Mouse (Mus musculus) liver, embryonic 13.5 days (tissue): ENCODE data around the gene Usp6nl. TPM values are rescaled to one million over a fixed set of nuclear protein-coding genes. Genes with fewer than 3 reads are reported as not detected.

Experiments
- ATAC-seq: fragments of 200-750 bp; cut with Nextera tagmentation; 2 replicates; pipeline ENCODE4 v1.8.0; 2017; ENCODE audit warnings: low read depth, mild to moderate bottlenecking, moderate number of reproducible peaks, moderate library complexity
- DNase-seq: peaks from one replicate; pipeline ENCODE4 v3.0.0; 2022
- H3K27ac ChIP-seq: fragments of 300-500 bp; sonication (generic); 2 replicates; pipeline ENCODE4 v1.5.1; 2015; ENCODE audit warnings: moderate library complexity, mild to moderate bottlenecking, inconsistent platforms
- H3K27me3 ChIP-seq: fragments of 300-500 bp; sonication (generic); 2 replicates; pipeline ENCODE4 v1.6.1; 2015; ENCODE audit warnings: mild to moderate bottlenecking, inconsistent platforms
- H3K36me3 ChIP-seq: fragments of 300-500 bp; sonication (generic); 2 replicates; pipeline ENCODE4 v1.6.1; 2015; ENCODE audit warnings: mild to moderate bottlenecking, inconsistent platforms
- H3K4me1 ChIP-seq: fragments of 300-500 bp; sonication (generic); replicated peaks from 2 replicates; pipeline ENCODE4 v1.6.1; 2015; ENCODE audit warnings: inconsistent platforms
- H3K4me2 ChIP-seq: fragments of 300-500 bp; sonication (generic); 2 replicates; pipeline ENCODE4 v1.6.1; 2015; ENCODE audit warnings: inconsistent platforms, mild to moderate bottlenecking, moderate library complexity
- H3K4me3 ChIP-seq: fragments of 300-500 bp; sonication (generic); replicated peaks from 2 replicates; pipeline ENCODE4 v1.5.1; 2015; ENCODE audit warnings: mild to moderate bottlenecking, inconsistent platforms
- H3K9ac ChIP-seq: fragments of 300-500 bp; sonication (generic); 2 replicates; pipeline ENCODE4 v1.6.1; 2015; ENCODE audit warnings: mild to moderate bottlenecking, inconsistent platforms
- H3K9me3 ChIP-seq: fragments of 300-500 bp; sonication (generic); replicated peaks from 2 replicates; pipeline ENCODE4 v1.6.1; 2016; ENCODE audit warnings: inconsistent platforms
- WGBS: fragments of 180-500 bp; shearing (Covaris S2); methylation state at CpG from one replicate; pipeline ENCODE4 v1.1.7; 2015; ENCODE audit not compliant: insufficient replicate concordance; 5-methylcytosine and 5-hydroxymethylcytosine counted together
- polyA plus RNA-seq: library from polyadenylated mRNA; unstranded; fragments of >200 nt; fragmentation: Nextera tagmentation; extraction: Ambion mirVana; gene quantifications from 2 replicates; pipeline ENCODE4 v1.2.1, GENCODE M21; 2015

The Usp6nl gene
- polyA plus RNA-seq, 1 experiment from 2014 or later: 3.4 TPM

GRCm38 (mm10) chr2:6398826-6399225, 76.4 kb downstream of the Usp6nl start:
- Histone ChIP-seq H3K27me3 (no peaks in the 10 kb centered on the region), H3K4me3 (no peak overlapping the region), H3K36me3 (no peaks in the 10 kb centered on the region), H3K9ac (no peak overlapping the region), H3K9me3 (no peaks in the 10 kb centered on the region), H3K4me1 (peaks cover 38% of the 10 kb centered on the region), H3K4me2 (no peak overlapping the region), H3K27ac (no peak overlapping the region)
- 82% methylated on average over 6 of the region's 6 CpGs for WGBS
- ATAC-seq (no peak), DNase-seq (no peak)

GRCm38 (mm10) chr2:6401039-6401438, 78.6 kb downstream of the Usp6nl start:
- Histone ChIP-seq H3K27me3 (no peaks in the 10 kb centered on the region), H3K27ac (no peak overlapping the region), H3K4me3 (no peak overlapping the region), H3K9me3 (no peaks in the 10 kb centered on the region), H3K36me3 (no peaks in the 10 kb centered on the region), H3K4me1 (peaks cover 37% of the 10 kb centered on the region), H3K4me2 (no peak overlapping the region), H3K9ac (no peak overlapping the region)
- DNase-seq (no peak), ATAC-seq (no peak)
- 74% methylated on average over 10 of the region's 10 CpGs for WGBS

GRCm38 (mm10) chr2:6403375-6403774, 80.9 kb downstream of the Usp6nl start:
- peak; percentile 72 for ATAC-seq
- Histone ChIP-seq H3K9ac (no peak overlapping the region), H3K27ac (no peak overlapping the region), H3K27me3 (no peaks in the 10 kb centered on the region), H3K4me1 (peaks cover 32% of the 10 kb centered on the region), H3K9me3 (no peaks in the 10 kb centered on the region), H3K4me3 (no peak overlapping the region), H3K4me2 (no peak overlapping the region), H3K36me3 (no peaks in the 10 kb centered on the region)
- WGBS: 45% methylated on average over 11 of the region's 11 CpGs
- no peak for DNase-seq

GRCm38 (mm10) chr2:6403991-6404390, 81.5 kb downstream of the Usp6nl start:
- no peaks in the 10 kb centered on the region for H3K27me3 ChIP-seq
- 60% methylated on average over 3 of the region's 3 CpGs for WGBS
- DNase-seq (no peak), ATAC-seq (no peak)
- peaks cover 2% of the 10 kb centered on the region; the same call in 1 of the 2 replicates for H3K36me3 ChIP-seq
- H3K4me2 ChIP-seq: no peak overlapping the region
- no peaks in the 10 kb centered on the region for H3K9me3 ChIP-seq
- no peak overlapping the region for H3K27ac ChIP-seq
- no peak overlapping the region for H3K9ac ChIP-seq
- H3K4me3 ChIP-seq: no peak overlapping the region
- peaks cover 32% of the 10 kb centered on the region for H3K4me1 ChIP-seq

- peak; percentile 38; the same call in 1 of the 2 replicates for ATAC-seq
Measured at GRCm38 (mm10) chr2:6404627-6405026, 82.2 kb downstream of the Usp6nl start.

GRCm38 (mm10) chr2:6405059-6406033, 82.9 kb downstream of the Usp6nl start:
- Histone ChIP-seq H3K9ac (no peak overlapping the region), H3K4me2 (no peak overlapping the region), H3K4me3 (no peak overlapping the region), H3K9me3 (no peaks in the 10 kb centered on the region), H3K4me1 (peaks cover 32% of the 10 kb centered on the region), H3K36me3 (peaks cover 13% of the 10 kb centered on the region), H3K27me3 (no peaks in the 10 kb centered on the region), H3K27ac (no peak overlapping the region)
- peak; percentile 46 for DNase-seq
- WGBS: 44% methylated on average over 10 of the region's 10 CpGs
- ATAC-seq: peak; percentile 66

More at GRCm38 (mm10) chr2:6404627-6405026, 82.2 kb downstream of the Usp6nl start:
- H3K4me1 ChIP-seq: peaks cover 32% of the 10 kb centered on the region
- H3K9me3 ChIP-seq: no peaks in the 10 kb centered on the region
- 58% methylated on average over 7 of the region's 7 CpGs for WGBS
- no peak for DNase-seq
- H3K4me3 ChIP-seq: no peak overlapping the region
- H3K4me2 ChIP-seq: no peak overlapping the region
- no peaks in the 10 kb centered on the region for H3K27me3 ChIP-seq
- peaks cover 9% of the 10 kb centered on the region; the same call in 1 of the 2 replicates for H3K36me3 ChIP-seq
- no peak overlapping the region for H3K27ac ChIP-seq
- no peak overlapping the region for H3K9ac ChIP-seq

GRCm38 (mm10) chr2:6407711-6408110, 85.2 kb downstream of the Usp6nl start:
- 60% methylated on average over 1 of the region's 1 CpGs for WGBS
- Histone ChIP-seq H3K9me3 (no peaks in the 10 kb centered on the region), H3K4me2 (no peak overlapping the region), H3K4me3 (no peak overlapping the region), H3K27me3 (no peaks in the 10 kb centered on the region), H3K4me1 (peaks cover 28% of the 10 kb centered on the region), H3K27ac (no peak overlapping the region), H3K36me3 (peaks cover 17% of the 10 kb centered on the region), H3K9ac (no peak overlapping the region)
- ATAC-seq (peak; percentile 50), DNase-seq (no peak)

GRCm38 (mm10) chr2:6412645-6413044, 90.2 kb downstream of the Usp6nl start:
- Histone ChIP-seq H3K27ac (no peak overlapping the region), H3K27me3 (no peaks in the 10 kb centered on the region), H3K4me1 (peaks cover 12% of the 10 kb centered on the region), H3K4me3 (no peak overlapping the region), H3K9me3 (no peaks in the 10 kb centered on the region), H3K36me3 (peaks cover 31% of the 10 kb centered on the region), H3K9ac (no peak overlapping the region), H3K4me2 (no peak overlapping the region)
- DNase-seq (no peak), ATAC-seq (no peak)
- 100% methylated on average over 1 of the region's 1 CpGs for WGBS

GRCm38 (mm10) chr2:6413723-6414122, 91.3 kb downstream of the Usp6nl start:
- DNase-seq (no peak), ATAC-seq (no peak)
- H3K27me3 ChIP-seq: no peaks in the 10 kb centered on the region
- no peaks in the 10 kb centered on the region for H3K9me3 ChIP-seq
- no peak overlapping the region for H3K4me3 ChIP-seq
- peaks cover 36% of the 10 kb centered on the region for H3K36me3 ChIP-seq
- 72% methylated on average over 2 of the region's 2 CpGs for WGBS
- no peak overlapping the region for H3K9ac ChIP-seq
- H3K27ac ChIP-seq: no peak overlapping the region
- no peak overlapping the region for H3K4me2 ChIP-seq
- H3K4me1 ChIP-seq: peaks cover 9% of the 10 kb centered on the region

- H3K4me2 ChIP-seq: no peak overlapping the region
- no peak for ATAC-seq
- peaks cover 31% of the 10 kb centered on the region for H3K36me3 ChIP-seq
- H3K27ac ChIP-seq: no peak overlapping the region
- H3K9me3 ChIP-seq: no peaks in the 10 kb centered on the region
- 78% methylated on average over 5 of the region's 5 CpGs for WGBS
- H3K27me3 ChIP-seq: no peaks in the 10 kb centered on the region
- H3K4me3 ChIP-seq: no peak overlapping the region
- H3K4me1 ChIP-seq: peaks cover 9% of the 10 kb centered on the region
- no peak for DNase-seq
- H3K9ac ChIP-seq: no peak overlapping the region
Measured at GRCm38 (mm10) chr2:6414400-6414799, 91.9 kb downstream of the Usp6nl start.

GRCm38 (mm10) chr2:6417158-6417557, 94.7 kb downstream of the Usp6nl start:
- H3K4me1 ChIP-seq: peaks cover 9% of the 10 kb centered on the region
- 69% methylated on average over 11 of the region's 11 CpGs for WGBS

More at GRCm38 (mm10) chr2:6417158-6417557, 94.7 kb downstream of the Usp6nl start:
- Histone ChIP-seq H3K27ac (peak overlapping the region; percentile 18; the same call in 1 of the 2 replicates), H3K27me3 (no peaks in the 10 kb centered on the region), H3K9ac (no peak overlapping the region), H3K36me3 (peaks cover 31% of the 10 kb centered on the region), H3K4me3 (no peak overlapping the region), H3K4me2 (no peak overlapping the region), H3K9me3 (no peaks in the 10 kb centered on the region)
- ATAC-seq (peak; percentile 50; the same call in 1 of the 2 replicates), DNase-seq (no peak)
